Mouse (Mus musculus) macrophage (primary cell): ENCODE measurements around the gene Abcg5. TPM values are rescaled to one million over a fixed set of nuclear protein-coding genes. Genes with fewer than 3 reads are reported as not detected.

Experiments used
- H3K27ac ChIP-seq: fragments of 350-480 bp; formaldehyde crosslinking; 2 replicates; pipeline ENCODE4 v1.9.0; 2021
- H3K36me3 ChIP-seq: fragments of 350-480 bp; formaldehyde crosslinking; 2 replicates; pipeline ENCODE4 v1.9.0; 2021; ENCODE audit errors: inconsistent target
- H3K4me3 ChIP-seq: fragments of 350-480 bp; formaldehyde crosslinking; 2 replicates; pipeline ENCODE4 v1.9.0; 2021; ENCODE audit errors: inconsistent target
- H3K79me2 ChIP-seq: fragments of 350-480 bp; formaldehyde crosslinking; 2 replicates; pipeline ENCODE4 v1.9.0; 2021; ENCODE audit errors: inconsistent target
- WGBS: methylation state at CpG from one replicate; pipeline ENCODE4 v1.1.7; 2026; ENCODE audit warnings: inconsistent platforms; ENCODE audit not compliant: missing documents; 5-methylcytosine and 5-hydroxymethylcytosine counted together
- polyA plus RNA-seq: library from polyadenylated mRNA; stranded (reverse); fragments of 250-400 nt; gene quantifications from 3 replicates; pipeline ENCODE4 v1.2.4, GENCODE M21; 2018; ENCODE audit warnings: inconsistent platforms

The Abcg5 gene
- polyA plus RNA-seq, 1 experiment from 2014 or later, result not detected

GRCm38 (mm10) chr17:84622028-84622427 lies 60.8 kb downstream of the Abcg5 start:
- Histone ChIP-seq H3K36me3 (no peaks in the 10 kb centered on the region), H3K4me3 (no peak overlapping the region), H3K27ac (no peak overlapping the region), H3K79me2 (no peaks in the 10 kb centered on the region)
- WGBS, result 77% methylated on average over 4 of the region's 4 CpGs

DNA sequence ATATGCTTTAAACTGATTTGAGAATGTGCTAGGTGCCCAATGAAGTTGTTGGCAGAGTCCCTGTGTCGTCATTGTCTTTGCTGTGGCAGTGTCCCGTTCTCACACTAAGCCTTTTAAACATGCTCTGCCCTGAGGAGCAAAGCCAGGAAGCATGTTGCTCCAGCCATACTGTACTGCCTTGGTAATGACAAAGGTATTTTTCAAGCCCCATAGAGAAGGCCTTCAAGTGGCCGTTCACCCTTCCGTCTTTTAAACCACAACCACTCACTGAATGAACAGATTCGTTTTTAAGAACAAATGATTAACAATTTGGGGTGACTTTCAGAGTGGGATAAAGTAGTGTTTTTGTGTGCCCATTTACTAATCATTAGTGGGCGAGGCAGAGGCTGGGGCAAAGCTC lies 61.6 kb downstream of the Abcg5 start:
- 84% methylated on average over 6 of the region's 6 CpGs for WGBS
- H3K4me3 ChIP-seq, result no peak overlapping the region
- H3K79me2 ChIP-seq, result no peaks in the 10 kb centered on the region
- H3K27ac ChIP-seq, result no peak overlapping the region
- no peaks in the 10 kb centered on the region for H3K36me3 ChIP-seq

GRCm38 (mm10) chr17:84620610-84621009 lies 62.2 kb downstream of the Abcg5 start:
- no peaks in the 10 kb centered on the region for H3K79me2 ChIP-seq
- no peak overlapping the region for H3K27ac ChIP-seq
- H3K36me3 ChIP-seq, result no peaks in the 10 kb centered on the region
- 72% methylated on average over 6 of the region's 6 CpGs for WGBS
- no peak overlapping the region for H3K4me3 ChIP-seq

DNA sequence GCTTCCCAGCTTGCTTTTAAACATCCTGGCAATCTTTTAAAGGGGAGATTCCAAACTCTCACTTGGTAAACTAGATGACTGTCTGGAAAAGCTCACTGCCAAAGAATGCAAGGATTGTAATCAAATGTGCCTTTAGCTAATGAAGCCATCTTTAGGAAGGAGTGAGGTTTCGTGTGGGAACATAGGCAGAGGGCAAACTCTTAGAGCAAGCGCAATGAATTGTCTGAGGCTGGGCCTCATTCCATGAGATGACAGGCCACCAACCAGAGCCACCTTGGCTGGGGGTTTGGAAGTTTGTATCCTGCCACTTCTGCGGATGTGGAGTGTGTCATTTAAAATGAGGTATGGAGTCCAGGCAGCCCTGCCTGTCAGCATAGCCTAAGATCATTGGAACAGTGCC lies 62.7 kb downstream of the Abcg5 start:
- H3K27ac ChIP-seq, result no peak overlapping the region
- 89% methylated on average over 3 of the region's 3 CpGs for WGBS
- H3K36me3 ChIP-seq, result no peaks in the 10 kb centered on the region
- H3K4me3 ChIP-seq, result no peak overlapping the region
- no peaks in the 10 kb centered on the region for H3K79me2 ChIP-seq

- 55% methylated on average over 7 of the region's 7 CpGs for WGBS
- no peaks in the 10 kb centered on the region for H3K79me2 ChIP-seq
- no peaks in the 10 kb centered on the region for H3K36me3 ChIP-seq
- no peak overlapping the region for H3K27ac ChIP-seq
- no peak overlapping the region for H3K4me3 ChIP-seq
Observed at GRCm38 (mm10) chr17:84619112-84619511, 63.7 kb downstream of the Abcg5 start.

DNA sequence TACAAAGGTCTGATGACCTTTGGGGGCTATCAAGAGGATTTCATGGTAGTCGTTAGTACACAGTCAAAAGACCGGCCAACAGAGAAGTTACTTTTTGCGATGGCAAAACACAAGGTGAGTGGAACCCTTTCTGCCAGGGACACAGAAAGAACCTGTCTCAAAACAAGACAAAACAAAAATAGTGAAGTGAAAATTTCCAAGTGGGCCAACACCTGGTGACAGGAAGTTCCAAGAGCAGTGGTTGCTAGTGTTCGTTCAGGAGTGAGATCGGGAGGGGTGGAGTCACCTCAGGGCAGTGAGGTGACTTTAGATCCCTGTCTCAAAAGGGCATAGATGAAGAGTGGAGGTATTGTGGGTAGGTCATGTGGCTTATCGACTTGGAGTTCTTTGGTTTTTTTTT lies 64.9 kb downstream of the Abcg5 start:
- Histone ChIP-seq H3K27ac (no peak overlapping the region), H3K79me2 (no peaks in the 10 kb centered on the region), H3K4me3 (no peak overlapping the region), H3K36me3 (no peaks in the 10 kb centered on the region)
- WGBS, result 75% methylated on average over 5 of the region's 6 CpGs

DNA sequence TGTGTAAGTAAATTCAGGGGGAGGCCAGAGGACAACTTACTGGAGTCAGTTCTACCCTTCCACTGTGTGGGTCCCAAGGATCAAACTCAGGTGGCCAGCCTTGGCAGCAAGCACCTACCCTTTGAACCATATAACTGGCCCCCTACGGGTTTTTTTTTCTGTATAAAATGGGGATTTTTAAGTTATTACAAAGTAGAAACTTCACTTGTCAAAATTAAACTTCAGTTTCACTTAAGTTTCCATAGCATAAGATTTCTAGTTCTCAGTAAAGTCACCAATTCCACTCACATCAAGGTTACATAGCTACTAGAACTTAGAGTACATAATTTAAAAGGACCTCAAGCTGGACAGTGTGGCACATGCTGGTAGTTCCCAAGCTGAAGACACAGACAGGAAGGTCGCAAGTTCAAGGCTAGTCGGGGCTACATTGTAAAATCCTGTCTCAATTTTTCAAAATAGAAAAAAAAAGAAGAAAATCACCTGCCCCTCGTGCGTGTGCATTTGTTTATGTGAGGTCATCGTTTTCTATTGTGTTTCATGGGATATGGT lies 66.2 kb downstream of the Abcg5 start:
- Histone ChIP-seq H3K79me2 (no peaks in the 10 kb centered on the region), H3K4me3 (no peak overlapping the region), H3K27ac (no peak overlapping the region), H3K36me3 (no peaks in the 10 kb centered on the region)
- WGBS, result 88% methylated on average over 6 of the region's 6 CpGs

GRCm38 (mm10) chr17:84615811-84616210 lies 67.0 kb downstream of the Abcg5 start:
- Histone ChIP-seq H3K27ac (no peak overlapping the region), H3K4me3 (no peak overlapping the region), H3K36me3 (no peaks in the 10 kb centered on the region), H3K79me2 (no peaks in the 10 kb centered on the region)
- WGBS, result 95% methylated on average over 11 of the region's 11 CpGs

DNA sequence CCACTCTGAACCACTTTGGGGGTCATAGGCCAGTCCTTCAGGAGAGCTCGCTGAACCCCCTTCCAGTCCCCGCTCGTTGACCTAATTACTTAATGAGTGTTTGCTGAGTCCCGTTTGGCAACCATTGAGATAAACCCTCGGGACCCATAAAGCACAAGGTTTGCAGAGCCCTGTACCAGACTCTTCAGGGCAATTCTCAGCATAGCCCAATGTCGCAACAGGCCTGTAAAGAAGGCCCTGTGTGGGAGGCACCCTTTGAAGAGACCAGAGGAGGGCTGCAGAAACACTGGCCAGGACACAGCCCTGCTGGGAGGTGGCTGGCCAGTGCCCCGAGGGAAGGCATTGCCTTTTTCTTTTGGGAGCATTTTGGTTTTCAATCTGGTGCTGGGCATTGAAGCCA lies 70.8 kb downstream of the Abcg5 start:
- no peak overlapping the region for H3K27ac ChIP-seq
- 77% methylated on average over 7 of the region's 7 CpGs for WGBS
- no peak overlapping the region for H3K4me3 ChIP-seq
- H3K79me2 ChIP-seq, result no peaks in the 10 kb centered on the region
- no peaks in the 10 kb centered on the region for H3K36me3 ChIP-seq

DNA sequence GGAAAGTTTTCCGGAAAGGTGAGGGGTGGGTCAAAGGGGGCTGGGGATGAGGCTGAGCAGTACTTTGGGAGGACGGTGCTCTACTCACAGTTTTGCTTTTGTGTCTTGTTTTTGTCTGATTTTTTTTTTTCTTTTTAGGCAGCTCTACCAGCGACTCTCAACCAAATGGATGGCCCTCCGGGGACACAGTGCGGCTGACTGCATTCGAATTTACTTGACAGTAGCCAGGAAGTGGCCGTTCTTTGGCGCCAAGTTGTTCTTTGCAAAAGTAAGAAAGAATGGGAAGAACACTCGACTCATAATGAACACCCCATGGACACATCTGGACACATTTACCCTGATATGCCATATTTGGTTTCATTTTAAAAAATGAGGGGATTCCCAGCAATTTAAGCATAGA lies 71.3 kb downstream of the Abcg5 start:
- H3K27ac ChIP-seq, result no peak overlapping the region
- H3K4me3 ChIP-seq, result no peak overlapping the region
- 94% methylated on average over 9 of the region's 9 CpGs for WGBS

GRCm38 (mm10) chr17:84608606-84609005 lies 74.2 kb downstream of the Abcg5 start:
- H3K36me3 ChIP-seq, result no peaks in the 10 kb centered on the region
- WGBS, result 94% methylated on average over 4 of the region's 4 CpGs
- no peak overlapping the region for H3K27ac ChIP-seq
- no peak overlapping the region for H3K4me3 ChIP-seq
- H3K79me2 ChIP-seq, result no peaks in the 10 kb centered on the region

More for the DNA sequence above, 71.3 kb downstream of the Abcg5 start:
- Histone ChIP-seq H3K79me2 (no peaks in the 10 kb centered on the region), H3K36me3 (no peaks in the 10 kb centered on the region)

Other genes starting within 250 kb of the Abcg5 start
- 4.8 to 8.3 TPM (median 6.0 TPM) in 3 replicates for gene Thada, start 216.8 kb downstream of the Abcg5 start, polyA plus RNA-seq
- 0.09 to 1.9 TPM (median 0.53 TPM) in 3 replicates for gene Plekhh2, start 171.1 kb downstream of the Abcg5 start, polyA plus RNA-seq
- 2.6 to 4.0 TPM (median 3.8 TPM) in 3 replicates for gene Dync2li1, start 56.5 kb downstream of the Abcg5 start, polyA plus RNA-seq
- gene Abcg8, start 6.7 kb downstream of the Abcg5 start, polyA plus RNA-seq, result not detected in 3 replicates
- 21.0 to 37.1 TPM (median 22.2 TPM) in 3 replicates for gene Lrpprc, start 107.8 kb upstream of the Abcg5 start, polyA plus RNA-seq